Mouse (Mus musculus) cortical plate, adult 2 months (tissue): Measurements from ENCODE around the gene Fam19a3.

ENCODE experiments used
- CTCF ChIP-seq: fragments of 200-500 bp; IDR thresholded peaks from 2 replicates; pipeline ENCODE4 v1.5.1; 2011; ENCODE audit warnings: mild to moderate bottlenecking, control low read depth, low read length; ENCODE audit not compliant: insufficient read depth; ENCODE audit errors: extremely low read depth
- POLR2A ChIP-seq: fragments of 200-500 bp; IDR thresholded peaks from 2 replicates; pipeline ENCODE4 v1.6.1; 2011; ENCODE audit warnings: mild to moderate bottlenecking, low read length, control low read depth; ENCODE audit not compliant: insufficient read depth; ENCODE audit errors: extremely low read depth

GRCm38 (mm10) chr3:104815346-104815745, 33.7 kb upstream of the Fam19a3 start:
- TF ChIP-seq CTCF = no peak
- TF ChIP-seq POLR2A = no peak
